Mouse (Mus musculus) MEL (cell line): ENCODE data around the gene Orm2.

Experiments used
- BHLHE40 ChIP-seq: IDR thresholded peaks from 2 replicates; pipeline ENCODE4 v1.6.1; 2012; ENCODE audit warnings: low read depth, mild to moderate bottlenecking, inconsistent platforms, low read length, improper control_type of control experiment, borderline replicate concordance
- CTCF ChIP-seq, 3 experiments: IDR thresholded peaks in 2 of 3; conservative IDR thresholded peaks in 1 of 3; 2 replicates each; pipeline ENCODE4 v1.5.1; 2011 to 2012; ENCODE audit warnings: low read length in 3 of 3, low read depth in 2 of 3, mild to moderate bottlenecking in 2 of 3, improper control_type of control experiment in 1 of 3, inconsistent platforms in 1 of 3, mixed read lengths in 1 of 3, moderate library complexity in 1 of 3; ENCODE audit not compliant: control insufficient read depth in 1 of 3, insufficient read depth in 1 of 3, poor library complexity in 1 of 3, severe bottlenecking in 1 of 3
- E2F4 ChIP-seq: IDR thresholded peaks from 2 replicates; pipeline ENCODE4 v1.6.1; 2011; ENCODE audit warnings: low read depth, low read length, improper control_type of control experiment, borderline replicate concordance
- GABPA ChIP-seq: IDR thresholded peaks from 2 replicates; pipeline ENCODE4 v1.6.1; 2012; ENCODE audit warnings: low read depth, mild to moderate bottlenecking, inconsistent platforms, low read length, improper control_type of control experiment, moderate library complexity
- GATA1 ChIP-seq: IDR thresholded peaks from 2 replicates; pipeline ENCODE4 v1.6.1; 2011; ENCODE audit warnings: low read depth, low read length, improper control_type of control experiment
- MAX ChIP-seq: IDR thresholded peaks from 2 replicates; pipeline ENCODE4 v1.6.1; 2011; ENCODE audit warnings: low read length, improper control_type of control experiment
- MEF2A ChIP-seq: IDR thresholded peaks from 2 replicates; pipeline ENCODE4 v1.6.1; 2014; ENCODE audit warnings: low read depth, mild to moderate bottlenecking, inconsistent platforms, low read length, improper control_type of control experiment; ENCODE audit not compliant: poor library complexity, insufficient replicate concordance, severe bottlenecking; ENCODE audit errors: extremely low read depth
- MYC ChIP-seq: IDR thresholded peaks from 2 replicates; pipeline ENCODE4 v1.6.1; 2011; ENCODE audit warnings: low read depth, mild to moderate bottlenecking, low read length, improper control_type of control experiment, moderate library complexity
- ZKSCAN1 ChIP-seq: IDR thresholded peaks from 2 replicates; pipeline ENCODE4 v1.6.1; 2012; ENCODE audit warnings: low read depth, mild to moderate bottlenecking, inconsistent platforms, low read length, improper control_type of control experiment, moderate library complexity

DNA sequence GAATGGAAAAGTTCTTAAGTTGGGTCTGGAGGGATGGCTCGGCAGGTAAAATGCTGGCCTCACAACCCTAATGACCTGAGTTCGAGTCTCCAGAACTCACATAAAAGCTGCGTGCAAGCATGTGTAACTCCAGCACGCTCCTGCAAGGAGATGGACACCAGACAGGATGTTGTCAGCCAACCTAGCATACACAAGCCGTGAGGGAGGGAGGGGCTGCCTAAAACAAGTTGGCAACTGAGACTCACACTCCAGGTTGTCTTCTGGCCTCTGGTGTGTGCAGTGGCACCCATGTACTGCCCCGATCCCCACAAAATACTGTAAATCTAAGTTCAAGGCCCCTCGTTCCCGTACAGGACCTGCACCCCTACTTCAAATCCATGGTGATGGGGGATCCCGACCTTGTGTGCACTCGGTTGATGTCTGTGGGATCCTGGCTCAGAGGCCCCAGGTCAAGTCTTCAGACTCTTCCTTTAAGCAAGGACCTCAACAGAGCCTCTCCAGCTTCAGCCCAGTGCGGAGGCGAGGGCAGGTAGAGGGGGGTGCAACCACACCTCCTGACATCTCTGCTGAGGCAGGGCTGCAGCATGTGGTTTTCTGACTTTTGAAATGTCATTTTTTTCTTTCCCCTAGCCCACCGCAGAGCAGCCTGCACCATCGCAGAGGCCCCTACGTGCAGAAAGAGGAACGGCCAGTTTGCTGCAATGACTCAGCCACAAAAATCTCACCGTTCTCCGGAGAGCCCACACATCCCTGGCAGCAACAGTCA, 38.5 kb downstream of the Orm2 start:
- TF ChIP-seq E2F4 (no peak), BHLHE40 (no peak), GATA1 (no peak), CTCF (IDR thresholded peaks at IDR 0.05 in 2 of 3, conservative IDR thresholded peaks at IDR 0.05 in 1 of 3; ENCODE audit: control insufficient read depth in 1 of 3, insufficient read depth in 1 of 3, low read depth in 2 of 3, low read length in 3 of 3, poor library complexity in 1 of 3, severe bottlenecking in 1 of 3) (no peak), MYC (no peak), MEF2A (no peak), GABPA (no peak), MAX (no peak), ZKSCAN1 (no peak)
